Mouse (Mus musculus) neutrophil, adult 83 days (primary cell): ENCODE data around the gene Mup16. TPM values are rescaled to one million over a fixed set of nuclear protein-coding genes. Genes with fewer than 3 reads are reported as not detected.

ENCODE experiments used
- total RNA-seq, 2 experiments: library from RNA; stranded (reverse); gene quantifications; one replicate each; pipeline ENCODE4 v1.2.4; 2023

Mup16 gene
- total RNA-seq, result not detected

DNA sequence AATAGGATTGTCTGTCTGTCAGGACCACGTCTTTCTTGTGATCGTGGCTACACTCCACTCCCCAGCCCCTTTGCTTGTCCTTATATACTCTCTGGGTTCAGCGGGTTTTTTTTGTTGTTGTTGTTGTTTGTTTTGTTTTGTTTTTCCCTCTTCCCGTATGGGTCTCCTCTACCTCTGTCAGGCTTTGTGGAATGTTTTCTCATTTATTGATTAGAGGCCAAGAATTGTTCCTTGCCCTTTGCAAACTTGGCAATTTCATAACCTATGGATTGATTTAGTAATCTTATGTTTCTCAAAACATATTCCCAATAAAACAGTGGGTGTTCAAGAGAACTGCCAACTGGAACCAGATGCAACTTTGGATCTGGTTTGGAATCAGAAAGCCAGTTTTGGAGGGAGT is at the start of gene Mup16:
Gene Mup16, minus strand, starts transcription at position 101 of the 400 bp plus-strand sequence.

Other genes starting within 250 kb of the Mup16 start
- not detected for gene Mup14, start 215.5 kb downstream of the Mup16 start, total RNA-seq
- gene Mup15, start 79.8 kb downstream of the Mup16 start, total RNA-seq, result not detected
- gene Mup17, start 76.3 kb upstream of the Mup16 start, total RNA-seq, result not detected
- gene Mup18, start 154.6 kb upstream of the Mup16 start, total RNA-seq, result not detected